In genomic region chr4:12539184-12539791, GRCm38 (mm10) we compare ENCODE assay signal across 10 mouse cellular contexts.
A peak's percentile ranks its signal among the peaks of the same experiment; 100 is the strongest.
DNase-seq lines count a peak whose midpoint lies in the region; ATAC-seq and TF ChIP-seq lines count a peak whose summit lies in the region.
"Had no signal": no experiment of that assay in that cellular context is flagged by ENCODE, and none has a peak within 500 bp of the region (broad histone marks: within the 10 kb centered on the region; RNA-seq: fewer than 3 reads in every experiment).

No protein-coding gene starts in this region.

- H3K4me1 ChIP-seq in kidney, postnatal 0 days (replicated peaks; ENCODE audit: insufficient read depth, low read length): no peaks in the 10 kb centered on the region
- H3K4me1 ChIP-seq in embryonic facial prominence, embryonic 14.5 days (ENCODE audit: control insufficient read depth, insufficient read depth, low read length): no peaks in the 10 kb centered on the region
- H3K4me1 ChIP-seq in hindbrain, postnatal 0 days (ENCODE audit: insufficient read depth, low read length): no peaks in the 10 kb centered on the region
- peaks cover 15% of the 10 kb centered on the region; the same call in 1 of the 2 replicates for H3K4me1 ChIP-seq in neural tube, embryonic 14.5 days (ENCODE audit: control insufficient read depth, insufficient read depth, low read length)

- no peak overlapping the region for H3K4me3 ChIP-seq in kidney, postnatal 0 days (replicated peaks; ENCODE audit: low read depth, low read length)
- no peak overlapping the region for H3K4me3 ChIP-seq in embryonic facial prominence, embryonic 14.5 days (ENCODE audit: low read depth, low read length)
- H3K4me3 ChIP-seq in hindbrain, postnatal 0 days (ENCODE audit: low read length): peak overlapping the region; percentile 17; the same call in 1 of the 2 replicates
- no peak overlapping the region for H3K4me3 ChIP-seq in neural tube, embryonic 14.5 days (ENCODE audit: low read depth, low read length)

- no peak overlapping the region for H3K27ac ChIP-seq in kidney, postnatal 0 days
- no peak overlapping the region; the same call in 1 of the 2 replicates for H3K27ac ChIP-seq in embryonic facial prominence, embryonic 14.5 days (replicated peaks; ENCODE audit: low read depth, low read length)
- peak overlapping the region; percentile 57; the same call in 1 of the 2 replicates for H3K27ac ChIP-seq in hindbrain, postnatal 0 days
- peak overlapping the region; percentile 79 for H3K27ac ChIP-seq in neural tube, embryonic 14.5 days (ENCODE audit: low read depth, low read length)

- H3K4me2 ChIP-seq in kidney, postnatal 0 days (ENCODE audit: low read length): peak overlapping the region; percentile 21; the same call in 1 of the 2 replicates
- peak overlapping the region; percentile 25 for H3K4me2 ChIP-seq in embryonic facial prominence, embryonic 14.5 days (ENCODE audit: low read depth, low read length)
- H3K4me2 ChIP-seq in hindbrain, postnatal 0 days (ENCODE audit: low read depth, low read length): peak overlapping the region; percentile 55
- peak overlapping the region; percentile 12; the same call in 1 of the 2 replicates for H3K4me2 ChIP-seq in neural tube, embryonic 14.5 days (ENCODE audit: low read depth, low read length)

- peak; percentile 53 for DNase-seq in kidney, postnatal 0 days (ENCODE audit: low spot score)
- DNase-seq in kidney, adult 9 months: no peak
- DNase-seq in embryonic facial prominence, embryonic 14.5 days (ENCODE audit: low spot score): peak; percentile 53
- DNase-seq in hindbrain, postnatal 0 days (ENCODE audit: low spot score): peak; percentile 71
- no peak for DNase-seq in frontal cortex, postnatal 25 days (ENCODE audit: low spot score in 2 of 2)
- no peak for DNase-seq in thymus, postnatal 0 days (ENCODE audit: low spot score)
- DNase-seq in heart, postnatal 4 days: no peak
- DNase-seq: kidney, adult 11 months; thymus, adult 2 months had no signal

- H3K9ac ChIP-seq in kidney, postnatal 0 days (ENCODE audit: low read depth, low read length): no peak overlapping the region
- H3K9ac ChIP-seq in embryonic facial prominence, embryonic 14.5 days (ENCODE audit: low read depth, low read length): no peak overlapping the region
- H3K9ac ChIP-seq in hindbrain, postnatal 0 days (replicated peaks; ENCODE audit: low read length): no peak overlapping the region; the same call in 1 of the 2 replicates
- H3K9ac ChIP-seq in neural tube, embryonic 14.5 days (replicated peaks; ENCODE audit: low read depth, low read length): no peak overlapping the region; the same call in 1 of the 2 replicates

- 25% methylated on average over 4 of the region's 4 CpGs for WGBS in kidney, postnatal 0 days
- WGBS in embryonic facial prominence, embryonic 14.5 days: 27% methylated on average over 4 of the region's 4 CpGs
- WGBS in hindbrain, postnatal 0 days: 15% methylated on average over 4 of the region's 4 CpGs
- WGBS in neural tube, embryonic 14.5 days: 19% methylated on average over 4 of the region's 4 CpGs

- no peak for ATAC-seq in kidney, postnatal 0 days (replicated peaks; ENCODE audit: low FRiP score, low read depth)
- 0 out of 2 replicates have a peak, but pooled peaks have one; percentile 44 for ATAC-seq in embryonic facial prominence, embryonic 14.5 days (ENCODE audit: low read depth)
- ATAC-seq in hindbrain, postnatal 0 days: peak; percentile 39; the same call in 1 of the 2 replicates
- ATAC-seq in neural tube, embryonic 14.5 days (ENCODE audit: low read depth): peak; percentile 68

- no peaks in the 10 kb centered on the region for H3K36me3 ChIP-seq in kidney, postnatal 0 days (ENCODE audit: insufficient read depth, low read length)
- no peaks in the 10 kb centered on the region for H3K36me3 ChIP-seq in embryonic facial prominence, embryonic 14.5 days (ENCODE audit: control insufficient read depth, insufficient read depth, low read length)
- no peaks in the 10 kb centered on the region for H3K36me3 ChIP-seq in hindbrain, postnatal 0 days (ENCODE audit: insufficient read depth, low read length)
- no peaks in the 10 kb centered on the region for H3K36me3 ChIP-seq in neural tube, embryonic 14.5 days (ENCODE audit: control insufficient read depth, insufficient read depth, low read length)

- H3K9me3 ChIP-seq in kidney, postnatal 0 days (replicated peaks; ENCODE audit: low read length): no peaks in the 10 kb centered on the region
- H3K9me3 ChIP-seq in embryonic facial prominence, embryonic 14.5 days (ENCODE audit: control insufficient read depth, low read length): no peaks in the 10 kb centered on the region
- no peaks in the 10 kb centered on the region for H3K9me3 ChIP-seq in hindbrain, postnatal 0 days (ENCODE audit: low read length)
- H3K9me3 ChIP-seq in neural tube, embryonic 14.5 days (ENCODE audit: control insufficient read depth, low read length): no peaks in the 10 kb centered on the region

- no peak for TF ChIP-seq CTCF in kidney, postnatal 0 days (IDR thresholded peaks at IDR 0.05; ENCODE audit: low read depth)
- TF ChIP-seq CTCF in hindbrain, postnatal 0 days (IDR thresholded peaks at IDR 0.05; ENCODE audit: low read depth): 0 out of 2 replicates have a peak, but pooled peaks have one; percentile 14

- no peaks in the 10 kb centered on the region for H3K27me3 ChIP-seq in kidney, postnatal 0 days (ENCODE audit: insufficient read depth, low read length)
- no peaks in the 10 kb centered on the region for H3K27me3 ChIP-seq in embryonic facial prominence, embryonic 14.5 days (replicated peaks; ENCODE audit: control insufficient read depth, insufficient read depth, low read length)
- no peaks in the 10 kb centered on the region for H3K27me3 ChIP-seq in hindbrain, postnatal 0 days (ENCODE audit: insufficient read depth, low read length)
- H3K27me3 ChIP-seq in neural tube, embryonic 14.5 days (ENCODE audit: control insufficient read depth, insufficient read depth, low read length): no peaks in the 10 kb centered on the region

Comparison
In these comparisons a context has a peak if more than half of its experiments do, and no peak if none do; other contexts are left out.
1. DNase-seq: peak in kidney, postnatal 0 days (single experiment), embryonic facial prominence, embryonic 14.5 days (single experiment) and hindbrain, postnatal 0 days (single experiment); none in kidney, adult 9 months (single experiment), frontal cortex, postnatal 25 days (0 of 2), thymus, postnatal 0 days (single experiment) and heart, postnatal 4 days (single experiment).
2. H3K27ac ChIP-seq: peak in hindbrain, postnatal 0 days (single experiment) and neural tube, embryonic 14.5 days (single experiment); none in kidney, postnatal 0 days (single experiment) and embryonic facial prominence, embryonic 14.5 days (single experiment).
3. Peak in every context shown above with its lines, with median percentiles within 50 percentile points of each other: H3K4me2 ChIP-seq.